Mouse (Mus musculus): ENCODE results near the gene Fyttd1.

DNA sequence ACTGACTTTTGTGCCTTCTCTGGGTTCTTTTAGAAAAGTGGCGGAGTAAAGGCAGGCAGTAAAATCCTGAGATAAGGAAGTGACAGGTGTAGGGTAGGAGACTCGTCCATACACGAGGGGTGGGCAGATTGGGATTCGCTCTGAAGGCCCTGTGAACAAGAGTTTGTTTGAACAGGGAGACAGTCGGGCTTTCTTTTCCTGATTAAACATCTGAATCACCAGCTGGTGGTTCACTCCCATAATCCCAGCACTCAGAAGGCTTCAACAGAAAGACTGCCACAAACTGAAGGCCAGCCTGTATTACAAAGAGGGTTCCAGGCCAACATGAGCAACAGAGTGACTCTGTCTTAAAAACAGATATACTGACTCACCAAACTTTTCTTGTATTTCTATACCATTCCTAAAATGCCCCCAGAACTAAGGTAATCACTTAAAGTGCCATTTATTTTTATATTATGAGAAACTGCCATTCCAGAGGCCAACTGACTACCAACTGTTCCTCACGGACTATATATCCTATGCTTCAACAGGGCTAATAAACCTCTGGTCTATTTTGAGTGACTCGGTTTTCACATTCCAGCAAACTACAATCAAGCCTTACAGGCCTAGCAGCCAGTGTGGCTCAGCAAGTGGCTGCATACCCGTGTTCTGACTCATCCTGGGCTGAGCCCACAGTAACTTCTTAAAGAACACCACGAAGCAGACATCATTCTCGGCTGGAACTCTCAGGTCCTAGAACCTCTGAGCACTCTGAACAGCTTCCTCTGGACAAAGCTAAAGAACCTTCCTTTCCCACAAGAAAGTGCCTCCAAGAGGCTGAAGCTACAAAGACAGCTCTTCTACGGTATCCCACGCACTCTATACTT lies 18.3 kb upstream of the Fyttd1 start:
- TF ChIP-seq TCF12 (IDR thresholded peaks at IDR 0.05; ENCODE audit: insufficient read depth, poor library complexity, severe bottlenecking) (no peak), POLR2AphosphoS2 (IDR thresholded peaks at IDR 0.05; ENCODE audit: insufficient read length, low read depth) (no peak), MYOG (IDR thresholded peaks at IDR 0.05; ENCODE audit: control insufficient read depth in 1 of 3, insufficient read depth in 1 of 3, insufficient read length in 2 of 3, low read depth in 2 of 3) (peak in 1 of 3 experiments; percentile 51)
